Mouse (Mus musculus): ENCODE results near the gene Klf3. TPM values are rescaled to one million over a fixed set of nuclear protein-coding genes. Genes with fewer than 3 reads are reported as not detected.

The Klf3 gene
- polyA plus RNA-seq, 1 experiment: 75.2 TPM

GRCm38 (mm10) chr5:64813361-64813760, 10.2 kb downstream of the Klf3 start:
- DNase-seq (ENCODE audit: low read depth in 1 of 2, low spot score in 2 of 2): peak; percentile 84 to 87
- Histone ChIP-seq H3K4me1 (ENCODE audit: control insufficient read depth, insufficient read depth, insufficient read length) (peaks cover 33% of the 10 kb centered on the region), H3K27me3 (ENCODE audit: control insufficient read depth, insufficient read depth, low read length) (no peaks in the 10 kb centered on the region), H3K36me3 (ENCODE audit: control insufficient read depth, insufficient read depth, low read length) (peaks cover 19% of the 10 kb centered on the region), H3K4me3 (ENCODE audit: extremely low read depth, insufficient read depth, insufficient read length) (no peak overlapping the region), H3K27ac (ENCODE audit: insufficient read depth, low read length) (no peak overlapping the region)
- peak; percentile 76; the same call in 1 of the 2 replicates for TF ChIP-seq CTCF (IDR thresholded peaks at IDR 0.05; ENCODE audit: extremely low read depth, insufficient read depth, insufficient read length, insufficient replicate concordance)
- no peak for TF ChIP-seq POLR2A (IDR thresholded peaks at IDR 0.05; ENCODE audit: low read depth, low read length)
- under 1% methylated on average over 9 of the region's 9 CpGs for WGBS

GRCm38 (mm10) chr5:64814416-64814815, 11.2 kb downstream of the Klf3 start:
- no peak overlapping the region for H3K4me3 ChIP-seq (ENCODE audit: extremely low read depth, insufficient read depth, insufficient read length)
- peaks cover 32% of the 10 kb centered on the region for H3K4me1 ChIP-seq (ENCODE audit: control insufficient read depth, insufficient read depth, insufficient read length)
- TF ChIP-seq CTCF (IDR thresholded peaks at IDR 0.05; ENCODE audit: extremely low read depth, insufficient read depth, insufficient read length, insufficient replicate concordance): no peak
- TF ChIP-seq POLR2A (IDR thresholded peaks at IDR 0.05; ENCODE audit: low read depth, low read length): no peak
- peaks cover 18% of the 10 kb centered on the region for H3K36me3 ChIP-seq (ENCODE audit: control insufficient read depth, insufficient read depth, low read length)
- H3K27ac ChIP-seq (ENCODE audit: insufficient read depth, low read length): peak overlapping the region; percentile 10; the same call in 1 of the 2 replicates
- DNase-seq (ENCODE audit: low read depth in 1 of 2, low spot score in 2 of 2): no peak
- no peaks in the 10 kb centered on the region for H3K27me3 ChIP-seq (ENCODE audit: control insufficient read depth, insufficient read depth, low read length)
- WGBS: 58% methylated on average over 7 of the region's 7 CpGs

GRCm38 (mm10) chr5:64815631-64816030, 12.4 kb downstream of the Klf3 start:
- Histone ChIP-seq H3K36me3 (ENCODE audit: control insufficient read depth, insufficient read depth, low read length) (peaks cover 23% of the 10 kb centered on the region), H3K27ac (ENCODE audit: insufficient read depth, low read length) (no peak overlapping the region), H3K4me1 (ENCODE audit: control insufficient read depth, insufficient read depth, insufficient read length) (peaks cover 27% of the 10 kb centered on the region), H3K27me3 (ENCODE audit: control insufficient read depth, insufficient read depth, low read length) (no peaks in the 10 kb centered on the region), H3K4me3 (ENCODE audit: extremely low read depth, insufficient read depth, insufficient read length) (no peak overlapping the region)
- no peak for DNase-seq (ENCODE audit: low read depth in 1 of 2, low spot score in 2 of 2)
- TF ChIP-seq POLR2A (IDR thresholded peaks at IDR 0.05; ENCODE audit: low read depth, low read length) (no peak), CTCF (IDR thresholded peaks at IDR 0.05; ENCODE audit: extremely low read depth, insufficient read depth, insufficient read length, insufficient replicate concordance) (no peak)
- 87% methylated on average over 8 of the region's 8 CpGs for WGBS

GRCm38 (mm10) chr5:64816290-64816973, 13.2 kb downstream of the Klf3 start:
- no peak for TF ChIP-seq POLR2A (IDR thresholded peaks at IDR 0.05; ENCODE audit: low read depth, low read length)
- TF ChIP-seq CTCF (IDR thresholded peaks at IDR 0.05; ENCODE audit: extremely low read depth, insufficient read depth, insufficient read length, insufficient replicate concordance): no peak
- WGBS: 68% methylated on average over 15 of the region's 15 CpGs

GRCm38 (mm10) chr5:64816974-64817296, 13.7 kb downstream of the Klf3 start:
- TF ChIP-seq POLR2A (IDR thresholded peaks at IDR 0.05; ENCODE audit: low read depth, low read length) (no peak), CTCF (IDR thresholded peaks at IDR 0.05; ENCODE audit: extremely low read depth, insufficient read depth, insufficient read length, insufficient replicate concordance) (no peak)
- no peak overlapping the region for H3K27ac ChIP-seq (ENCODE audit: insufficient read depth, low read length)
- H3K36me3 ChIP-seq (ENCODE audit: control insufficient read depth, insufficient read depth, low read length): peaks cover 29% of the 10 kb centered on the region
- no peak for DNase-seq (ENCODE audit: low read depth in 1 of 2, low spot score in 2 of 2)
- WGBS: 83% methylated on average over 8 of the region's 8 CpGs
- H3K27me3 ChIP-seq (ENCODE audit: control insufficient read depth, insufficient read depth, low read length): no peaks in the 10 kb centered on the region
- peaks cover 16% of the 10 kb centered on the region for H3K4me1 ChIP-seq (ENCODE audit: control insufficient read depth, insufficient read depth, insufficient read length)
- no peak overlapping the region for H3K4me3 ChIP-seq (ENCODE audit: extremely low read depth, insufficient read depth, insufficient read length)

More at GRCm38 (mm10) chr5:64816290-64816973, 13.2 kb downstream of the Klf3 start:
- H3K27ac ChIP-seq (ENCODE audit: insufficient read depth, low read length): no peak overlapping the region
- peaks cover 25% of the 10 kb centered on the region for H3K36me3 ChIP-seq (ENCODE audit: control insufficient read depth, insufficient read depth, low read length)
- no peak for DNase-seq (ENCODE audit: low read depth in 1 of 2, low spot score in 2 of 2)
- H3K4me1 ChIP-seq (ENCODE audit: control insufficient read depth, insufficient read depth, insufficient read length): peaks cover 21% of the 10 kb centered on the region
- H3K27me3 ChIP-seq (ENCODE audit: control insufficient read depth, insufficient read depth, low read length): no peaks in the 10 kb centered on the region
- no peak overlapping the region for H3K4me3 ChIP-seq (ENCODE audit: extremely low read depth, insufficient read depth, insufficient read length)

- TF ChIP-seq POLR2A (IDR thresholded peaks at IDR 0.05; ENCODE audit: low read depth, low read length) (no peak), CTCF (IDR thresholded peaks at IDR 0.05; ENCODE audit: extremely low read depth, insufficient read depth, insufficient read length, insufficient replicate concordance) (no peak)
- Histone ChIP-seq H3K36me3 (ENCODE audit: control insufficient read depth, insufficient read depth, low read length) (peaks cover 51% of the 10 kb centered on the region), H3K4me3 (ENCODE audit: extremely low read depth, insufficient read depth, insufficient read length) (no peak overlapping the region), H3K27ac (ENCODE audit: insufficient read depth, low read length) (peak overlapping the region; percentile 68), H3K4me1 (ENCODE audit: control insufficient read depth, insufficient read depth, insufficient read length) (peaks cover 10% of the 10 kb centered on the region), H3K27me3 (ENCODE audit: control insufficient read depth, insufficient read depth, low read length) (no peaks in the 10 kb centered on the region)
- peak; percentile 78 to 82 for DNase-seq (ENCODE audit: low read depth in 1 of 2, low spot score in 2 of 2)
- 13% methylated on average over 6 of the region's 6 CpGs for WGBS
Observed at GRCm38 (mm10) chr5:64819390-64819789, 16.2 kb downstream of the Klf3 start.

GRCm38 (mm10) chr5:64820138-64820537, 16.9 kb downstream of the Klf3 start:
- H3K4me3 ChIP-seq (ENCODE audit: extremely low read depth, insufficient read depth, insufficient read length): no peak overlapping the region
- WGBS: 90% methylated on average over 10 of the region's 10 CpGs
- H3K27me3 ChIP-seq (ENCODE audit: control insufficient read depth, insufficient read depth, low read length): no peaks in the 10 kb centered on the region
- no peak for DNase-seq (ENCODE audit: low read depth in 1 of 2, low spot score in 2 of 2)
- peaks cover 10% of the 10 kb centered on the region for H3K4me1 ChIP-seq (ENCODE audit: control insufficient read depth, insufficient read depth, insufficient read length)
- H3K36me3 ChIP-seq (ENCODE audit: control insufficient read depth, insufficient read depth, low read length): peaks cover 54% of the 10 kb centered on the region
- TF ChIP-seq CTCF (IDR thresholded peaks at IDR 0.05; ENCODE audit: extremely low read depth, insufficient read depth, insufficient read length, insufficient replicate concordance): no peak
- no peak for TF ChIP-seq POLR2A (IDR thresholded peaks at IDR 0.05; ENCODE audit: low read depth, low read length)
- peak overlapping the region; percentile 37 for H3K27ac ChIP-seq (ENCODE audit: insufficient read depth, low read length)

All from spleen, adult 2 months (tissue).